Mouse (Mus musculus) lung, adult 2 months (tissue): ENCODE data around the gene Csrnp1.

Experiments
- CTCF ChIP-seq: fragments of 200-500 bp; IDR thresholded peaks from 2 replicates; pipeline ENCODE4 v1.5.1; 2011; ENCODE audit warnings: mild to moderate bottlenecking, low read length, control low read depth; ENCODE audit not compliant: insufficient read depth
- POLR2A ChIP-seq: fragments of 200-500 bp; IDR thresholded peaks from 2 replicates; pipeline ENCODE4 v1.6.1; 2011; ENCODE audit warnings: low read depth, mild to moderate bottlenecking, control low read depth, low read length, borderline replicate concordance; ENCODE audit errors: extremely low read depth

DNA sequence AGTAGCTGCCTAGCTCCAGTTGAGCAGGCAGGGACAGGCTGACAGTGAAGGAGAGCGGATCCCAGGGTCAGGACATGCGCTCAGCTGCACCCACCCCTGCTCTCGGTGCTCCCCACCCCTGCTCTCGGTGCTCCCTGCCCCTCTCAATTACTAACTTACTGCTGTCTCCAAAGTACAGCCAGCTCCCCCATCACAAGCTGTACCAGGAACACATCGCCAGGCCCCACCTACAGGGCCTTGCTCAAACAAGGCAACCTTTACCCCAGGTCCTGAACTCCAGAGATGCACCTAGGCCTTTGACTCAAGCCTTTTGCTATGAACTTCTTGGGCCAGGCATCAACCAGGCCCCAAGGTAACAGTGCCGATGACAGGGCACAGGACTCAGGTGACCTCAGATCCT is 50.8 kb downstream of the Csrnp1 start:
- no peak for TF ChIP-seq CTCF
- TF ChIP-seq POLR2A = no peak
